Mouse (Mus musculus) layer of hippocampus, adult 9-11 months (tissue): ENCODE results near the gene Slc5a3.
"Not testable (repeated sequence)": the region's sequence is repeated elsewhere in the genome, so short reads cannot be mapped to it uniquely, and the experiment has no call there.

ENCODE experiments used
- DNase-seq: peaks from one replicate; pipeline ENCODE4 v3.0.0; 2022

Gene Slc5a3

DNA sequence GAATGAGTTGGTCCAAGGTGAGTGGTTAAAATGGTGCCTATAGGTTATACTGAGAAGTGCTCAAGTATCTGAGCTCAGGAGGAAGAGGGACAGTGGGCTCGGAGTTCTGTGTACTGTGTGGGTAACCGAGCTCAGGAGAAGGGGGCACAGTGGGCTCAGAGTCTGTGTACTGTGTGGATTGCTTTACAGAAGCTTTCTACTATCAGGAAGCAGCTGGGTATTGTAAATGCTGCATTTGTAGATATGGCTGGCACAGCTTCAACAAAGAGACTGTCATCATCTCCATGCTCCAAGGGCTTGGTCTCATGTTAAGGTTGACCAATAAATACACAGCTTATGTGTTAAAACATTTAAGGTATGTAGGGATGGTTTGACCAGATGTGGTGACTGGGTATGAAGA lies 6.7 kb downstream of the Slc5a3 start:
- no peak for DNase-seq

DNA sequence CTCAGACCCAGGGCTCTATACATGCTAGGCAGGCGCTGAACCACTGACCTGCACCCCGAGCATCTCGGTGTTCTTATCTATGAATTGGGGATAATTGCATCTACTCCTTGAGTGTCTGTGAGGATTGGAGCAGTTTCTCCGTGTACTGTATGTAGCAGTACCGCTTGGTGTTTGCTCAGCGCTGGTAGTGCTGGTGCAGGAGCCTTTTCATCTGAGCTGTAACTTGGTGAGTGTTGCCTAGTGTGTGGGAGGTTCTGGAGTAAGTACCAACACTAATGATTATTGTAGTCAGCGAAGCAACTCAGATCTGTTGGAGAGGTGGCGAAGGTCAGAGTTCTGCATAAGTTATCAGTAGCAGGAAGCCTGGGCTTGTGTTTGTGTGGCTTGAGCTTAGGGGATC lies 12.2 kb downstream of the Slc5a3 start:
- DNase-seq = no peak

- DNase-seq = no peak
These were observed 18.7 kb downstream of the Slc5a3 start for GRCm38 (mm10) chr16:92076797-92077196.

DNA sequence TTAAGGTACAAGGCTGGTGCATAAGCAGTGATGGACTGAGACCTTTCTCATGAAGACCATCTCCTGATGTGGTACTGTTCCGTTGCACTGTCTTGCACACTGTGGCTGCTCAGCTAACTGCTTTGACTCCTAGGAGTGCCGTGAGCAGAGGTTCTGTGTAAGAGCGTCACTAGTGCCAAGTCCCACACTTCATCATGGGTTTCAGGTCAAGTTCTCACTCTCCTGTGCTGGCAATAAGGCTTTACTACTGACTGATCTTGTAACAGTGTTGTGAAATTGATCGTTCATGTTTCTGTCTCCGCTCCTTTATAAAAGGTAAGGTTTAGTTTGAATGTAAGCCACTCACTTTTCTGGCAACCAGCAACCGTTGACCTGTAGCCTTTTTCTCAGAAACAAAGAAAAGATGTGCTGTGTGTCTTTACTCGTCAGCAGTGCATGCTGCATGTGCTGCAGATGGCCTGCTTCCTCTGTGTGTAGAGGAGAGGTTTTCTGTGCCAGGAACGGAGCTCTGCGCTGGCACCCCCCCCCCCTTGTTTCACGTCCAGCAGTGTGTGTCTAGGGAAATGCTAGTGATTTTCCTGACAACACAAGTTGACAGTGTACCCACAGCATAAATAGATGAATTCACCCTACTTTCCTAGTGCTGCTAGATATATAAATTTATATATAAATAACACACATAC lies 25.8 kb downstream of the Slc5a3 start:
- DNase-seq = no peak

GRCm38 (mm10) chr16:92089225-92089624 lies 31.1 kb downstream of the Slc5a3 start:
- DNase-seq = no peak

- no peak for DNase-seq
These were observed 33.8 kb downstream of the Slc5a3 start for GRCm38 (mm10) chr16:92091876-92092275.

GRCm38 (mm10) chr16:92098351-92099051 lies 40.4 kb downstream of the Slc5a3 start:
- no peak for DNase-seq

- DNase-seq = no peak
These were observed 41.5 kb downstream of the Slc5a3 start for GRCm38 (mm10) chr16:92099598-92099997.

DNA sequence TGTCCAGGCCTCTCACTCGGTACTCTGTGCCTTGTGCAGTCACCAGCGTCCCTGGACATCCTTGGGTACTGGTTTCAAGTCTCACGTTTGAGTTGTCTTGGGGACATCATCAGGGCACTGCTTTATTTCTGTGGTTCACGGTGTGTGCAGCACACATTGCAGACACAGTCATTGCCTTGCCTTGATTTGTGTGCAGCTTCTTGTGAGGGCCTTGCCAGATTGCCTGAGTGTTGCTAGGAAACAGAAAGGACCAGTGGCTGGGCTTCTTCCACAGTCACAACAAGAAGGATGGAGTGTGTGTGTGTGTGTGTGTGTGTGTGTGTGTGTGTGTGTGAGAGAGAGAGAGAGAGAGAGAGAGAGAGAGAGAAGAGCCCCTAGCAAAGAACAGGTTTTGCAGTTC lies 42.0 kb downstream of the Slc5a3 start:
- peak; percentile 57 for DNase-seq

DNA sequence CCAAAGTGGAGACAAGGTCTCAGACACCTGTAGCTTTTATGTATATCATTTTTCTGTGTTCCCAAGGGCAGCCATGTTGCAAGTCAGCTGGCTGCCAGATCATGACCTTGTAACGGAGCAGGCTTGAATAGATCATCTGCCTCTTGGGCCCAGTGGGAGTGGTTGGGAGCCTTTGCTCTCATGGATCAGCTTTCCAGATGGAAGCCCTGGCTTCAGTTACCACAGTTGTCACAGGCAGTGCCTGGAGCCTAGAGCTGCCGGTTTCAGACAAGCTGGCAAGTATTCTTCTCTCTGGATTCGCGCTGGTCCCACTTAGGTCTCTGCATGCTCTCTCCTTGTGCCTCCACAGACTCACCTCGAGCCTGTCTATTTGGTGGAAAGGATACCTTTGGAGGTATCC lies 44.0 kb downstream of the Slc5a3 start:
- DNase-seq = no peak

GRCm38 (mm10) chr16:92102931-92103330 lies 44.8 kb downstream of the Slc5a3 start:
- DNase-seq = not testable (repeated sequence)

- no peak for DNase-seq
These were observed 45.6 kb downstream of the Slc5a3 start for GRCm38 (mm10) chr16:92103572-92104331.

GRCm38 (mm10) chr16:92104332-92104590 lies 46.1 kb downstream of the Slc5a3 start:
- DNase-seq = no peak

GRCm38 (mm10) chr16:92104951-92105350 lies 46.8 kb downstream of the Slc5a3 start:
- DNase-seq = no peak

- no peak for DNase-seq
These were observed 47.5 kb downstream of the Slc5a3 start for GRCm38 (mm10) chr16:92105631-92106030.

DNA sequence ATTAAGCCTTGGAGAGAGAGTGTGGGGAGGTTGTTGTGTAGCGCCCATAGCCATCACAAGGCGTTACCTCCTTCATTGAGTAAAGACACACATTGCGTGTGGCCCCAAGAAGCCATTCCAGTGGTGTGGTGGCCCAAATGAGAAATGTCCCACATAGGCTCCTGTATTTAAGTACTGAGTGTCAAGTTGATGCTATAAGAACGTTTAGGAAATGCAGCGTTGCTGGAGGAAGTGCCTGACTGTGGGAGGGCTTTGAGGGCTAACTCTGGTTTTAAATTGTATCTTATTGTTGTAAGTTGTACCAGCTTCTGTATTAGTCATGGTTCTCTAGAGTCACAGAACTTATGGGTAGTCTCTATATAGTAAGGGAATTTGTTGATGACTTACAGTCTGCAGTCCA lies 49.2 kb downstream of the Slc5a3 start:
- no peak for DNase-seq

DNA sequence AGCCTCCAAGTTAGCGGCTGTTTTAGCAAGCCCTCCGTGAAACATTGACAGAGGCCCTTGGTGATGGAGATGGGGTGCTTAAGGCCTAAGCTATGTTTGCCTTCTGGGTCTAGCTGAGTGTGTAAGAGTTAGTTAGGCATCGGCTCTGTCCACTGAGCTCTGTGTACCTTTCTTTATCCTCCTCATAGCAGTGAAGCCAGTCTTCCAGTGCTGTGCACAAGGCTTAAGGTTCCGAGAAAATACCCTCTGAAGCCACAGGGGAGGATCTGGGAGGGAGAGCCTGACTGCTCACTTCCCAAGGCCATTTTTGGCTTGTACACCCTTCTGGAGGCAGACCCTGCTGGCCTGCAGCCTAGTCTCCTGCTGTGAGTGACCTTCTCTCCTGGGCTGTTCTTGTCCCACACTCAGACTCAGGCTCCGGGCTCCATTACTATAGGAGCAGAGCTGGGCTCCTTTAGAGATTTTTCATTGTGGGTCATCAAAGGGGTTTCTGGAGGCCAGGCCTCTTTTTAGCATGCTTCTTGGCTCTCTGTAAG lies 56.7 kb downstream of the Slc5a3 start:
- no peak for DNase-seq

DNA sequence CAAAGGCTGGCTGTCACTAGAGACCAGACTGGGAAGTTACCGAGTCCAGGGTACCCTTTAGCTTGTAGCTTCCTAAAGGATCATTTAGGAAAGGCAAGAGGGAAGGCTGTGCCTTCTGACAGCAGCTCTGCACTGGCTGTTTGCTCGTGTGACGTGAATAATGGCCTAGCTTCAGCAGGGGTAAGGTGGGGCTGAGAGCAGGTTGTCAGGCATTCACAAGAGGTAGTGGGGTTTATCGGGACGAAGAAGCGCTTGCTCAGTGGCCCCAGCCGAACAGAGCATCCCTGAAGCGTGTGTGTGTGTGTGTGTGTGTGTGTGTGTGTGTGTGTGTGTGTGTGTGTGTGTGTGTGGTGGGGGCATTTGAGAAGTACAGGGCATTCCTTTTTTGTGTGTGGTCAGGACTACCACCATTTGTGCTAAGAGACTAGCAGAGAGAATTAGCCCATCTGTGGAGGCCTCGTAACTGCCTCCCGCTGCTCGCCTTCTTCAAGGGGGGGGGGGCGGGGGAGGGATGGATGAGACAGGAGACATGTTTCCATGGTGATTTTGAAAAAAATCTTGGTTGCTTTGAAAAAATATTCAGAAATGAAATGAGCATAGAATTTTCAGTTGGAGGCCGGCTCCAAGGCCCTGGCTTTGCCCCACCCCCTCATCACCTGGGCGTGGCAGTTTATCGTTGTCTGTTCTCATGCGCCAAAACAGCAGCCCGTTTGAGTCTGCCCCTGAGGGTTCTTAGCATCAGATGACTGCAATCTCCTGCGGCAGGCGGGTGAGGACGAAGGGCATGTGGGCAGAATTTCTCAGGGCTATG lies 57.7 kb downstream of the Slc5a3 start:
- DNase-seq = peak; percentile 61

GRCm38 (mm10) chr16:92117337-92118209 lies 59.5 kb downstream of the Slc5a3 start:
- DNase-seq = no peak

GRCm38 (mm10) chr16:92119013-92119515 lies 60.9 kb downstream of the Slc5a3 start:
- no peak for DNase-seq

DNA sequence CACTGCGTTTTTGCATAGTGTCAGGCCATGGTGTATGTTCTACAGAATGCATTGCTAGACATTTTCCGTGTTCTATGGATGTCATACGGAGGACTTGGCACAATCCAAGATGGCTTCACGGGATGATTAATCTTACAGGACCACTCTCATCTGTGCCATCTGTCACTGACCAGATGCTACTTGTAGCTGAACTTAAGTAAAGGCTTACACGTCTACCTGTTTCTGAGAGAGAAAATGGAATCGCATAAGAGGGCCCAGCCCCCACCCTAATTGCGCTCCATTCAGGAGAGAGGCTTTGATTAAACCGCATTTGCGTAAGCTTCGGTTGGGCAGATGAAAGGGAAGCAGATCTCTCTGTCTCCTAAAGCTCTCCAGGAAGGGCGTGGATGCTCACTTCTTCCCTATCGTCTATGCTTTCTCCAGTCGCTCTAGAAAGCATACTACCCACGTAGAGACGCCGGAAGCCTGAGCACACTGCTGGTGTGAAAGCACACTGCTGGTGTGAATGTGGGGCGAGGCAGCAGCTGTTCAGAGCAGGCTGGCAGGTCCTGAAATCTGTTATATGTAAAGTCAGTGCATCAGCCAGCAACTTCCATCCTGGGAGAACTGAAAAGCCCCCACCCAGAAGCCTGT lies 62.9 kb downstream of the Slc5a3 start:
- DNase-seq = no peak
